Mouse (Mus musculus) ES-E14 (cell line): ENCODE data around the gene Synj1. TPM values are rescaled to one million over a fixed set of nuclear protein-coding genes. Genes with fewer than 3 reads are reported as not detected.
A peak's percentile ranks its signal among the peaks of the same experiment; 100 is the strongest.

ENCODE experiments used
- DNase-seq: peaks from one replicate; pipeline ENCODE4 v3.0.0-alpha.2; 2013; ENCODE audit warnings: low read depth, low spot score
- H3K27ac ChIP-seq: 2 replicates; pipeline ENCODE4 v1.5.1; 2012; ENCODE audit warnings: low read depth, mild to moderate bottlenecking, low read length, moderate library complexity, mixed read lengths; ENCODE audit not compliant: poor library complexity, insufficient read depth, severe bottlenecking
- H3K36me3 ChIP-seq: 2 replicates; pipeline ENCODE4 v1.6.1; 2012; ENCODE audit warnings: mild to moderate bottlenecking, low read length, moderate library complexity, mixed read lengths; ENCODE audit not compliant: control insufficient read depth, poor library complexity, insufficient read depth, severe bottlenecking
- H3K4me1 ChIP-seq, 2 experiments: fragments of 150-350 bp in 1 of 2; sonication (generic) in 1 of 2; 2 replicates each; pipeline ENCODE4 v1.6.1; 2012; ENCODE audit warnings: low read length in 2 of 2, mild to moderate bottlenecking in 1 of 2, mixed read lengths in 1 of 2; ENCODE audit not compliant: control insufficient read depth in 2 of 2, insufficient read depth in 2 of 2, poor library complexity in 1 of 2
- H3K4me3 ChIP-seq, 2 experiments: fragments of 150-350 bp in 1 of 2; sonication (generic) in 1 of 2; 2 replicates each; pipeline ENCODE4 v1.5.1; 2012; ENCODE audit warnings: low read length in 2 of 2, low read depth in 1 of 2, mild to moderate bottlenecking in 1 of 2, mixed read lengths in 1 of 2; ENCODE audit not compliant: insufficient read depth in 1 of 2, poor library complexity in 1 of 2, severe bottlenecking in 1 of 2
- H3K9ac ChIP-seq: 2 replicates; pipeline ENCODE4 v1.6.1; 2012; ENCODE audit warnings: low read depth, mild to moderate bottlenecking, low read length, mixed read lengths; ENCODE audit not compliant: poor library complexity, insufficient read depth, severe bottlenecking
- H3K9me3 ChIP-seq: fragments of 150-350 bp; sonication (generic); 2 replicates; pipeline ENCODE4 v1.6.1; 2012; ENCODE audit warnings: low read depth, mild to moderate bottlenecking, low read length; ENCODE audit not compliant: control insufficient read depth, insufficient read depth
- CHD2 ChIP-seq: IDR thresholded peaks from 2 replicates; pipeline ENCODE4 v1.6.1; 2014; ENCODE audit warnings: mild to moderate bottlenecking, low read depth, low read length, inconsistent platforms
- HCFC1 ChIP-seq: IDR thresholded peaks from 2 replicates; pipeline ENCODE4 v1.6.1; 2012; ENCODE audit warnings: low read length, inconsistent platforms, borderline replicate concordance; ENCODE audit not compliant: insufficient read depth
- MAFK ChIP-seq: IDR thresholded peaks from 2 replicates; pipeline ENCODE4 v1.6.1; 2014; ENCODE audit warnings: mild to moderate bottlenecking, low read depth, low read length, inconsistent platforms; ENCODE audit not compliant: insufficient read depth
- ZC3H11A ChIP-seq: IDR thresholded peaks from 2 replicates; pipeline ENCODE4 v1.6.1; 2012; ENCODE audit warnings: low read depth, mild to moderate bottlenecking, inconsistent platforms, low read length, borderline replicate concordance
- ZNF384 ChIP-seq: IDR thresholded peaks from 2 replicates; pipeline ENCODE4 v1.6.1; 2012; ENCODE audit warnings: low read depth, low read length, inconsistent platforms
- in situ Hi-C, 2 experiments: fragments of 600-800 bp; cut with MboI; formaldehyde crosslinking; loops; one replicate each; pipeline ENCODE4 v1.15.1; 2025; ENCODE audit warnings: low sequenced_read_pairs in 2 of 2, inconsistent platforms in 1 of 2; ENCODE audit not compliant: unreplicated experiment in 2 of 2
- total RNA-seq: library from RNA; depleted of rRNA; stranded (reverse); fragments of 300-350 nt; gene quantifications from 2 replicates; pipeline ENCODE4 v1.2.3, GENCODE M21; 2012

Synj1 gene
- total RNA-seq, 1 experiment, result 8.9 TPM

GRCm38 (mm10) chr16:90924606-90925370 is 86.3 kb downstream of the Synj1 start:
- DNase-seq, result no peak
- Histone ChIP-seq H3K36me3 (peaks cover 8% of the 10 kb centered on the region; the same call in 1 of the 2 replicates), H3K9ac (0 out of 2 replicates have a peak overlapping the region, but pooled peaks have one; percentile 5), H3K27ac (no peak overlapping the region), H3K4me3 (no peak overlapping the region; a peak in 1 of 4 replicates), H3K9me3 (no peaks in the 10 kb centered on the region), H3K4me1 (peaks cover 0 to 8% of the 10 kb centered on the region in 2 experiments; a peak in 1 of 4 replicates)
- in situ Hi-C loops, result no loop called here
- TF ChIP-seq CHD2 (no peak), HCFC1 (no peak), ZC3H11A (no peak), MAFK (no peak), ZNF384 (no peak)

GRCm38 (mm10) chr16:90921471-90922159 is 89.5 kb downstream of the Synj1 start:
- no peaks in the 10 kb centered on the region for H3K9me3 ChIP-seq
- in situ Hi-C loops, result no loop called here
- peaks cover 6% of the 10 kb centered on the region; the same call in 1 of the 2 replicates for H3K36me3 ChIP-seq
- peaks cover 0 to 8% of the 10 kb centered on the region in 2 experiments; a peak in 1 of 4 replicates for H3K4me1 ChIP-seq
- DNase-seq, result no peak
- no peak overlapping the region for H3K4me3 ChIP-seq
- TF ChIP-seq ZNF384 (no peak), HCFC1 (no peak), ZC3H11A (no peak), MAFK (no peak), CHD2 (no peak)
- no peak overlapping the region for H3K27ac ChIP-seq
- H3K9ac ChIP-seq, result no peak overlapping the region

- TF ChIP-seq ZNF384 (no peak), CHD2 (no peak), MAFK (no peak), ZC3H11A (no peak), HCFC1 (no peak)
- H3K9ac ChIP-seq, result no peak overlapping the region
- H3K36me3 ChIP-seq, result no peaks in the 10 kb centered on the region
- no peak overlapping the region for H3K4me3 ChIP-seq
- H3K4me1 ChIP-seq, result no peaks in the 10 kb centered on the region
- H3K9me3 ChIP-seq, result no peaks in the 10 kb centered on the region
- DNase-seq, result no peak
- in situ Hi-C loops, result no loop called here
- H3K27ac ChIP-seq, result no peak overlapping the region
Measured at GRCm38 (mm10) chr16:90917156-90917555, 94.0 kb downstream of the Synj1 start.

GRCm38 (mm10) chr16:90916040-90916481 is 95.0 kb downstream of the Synj1 start:
- no peak for DNase-seq
- Histone ChIP-seq H3K9me3 (no peaks in the 10 kb centered on the region), H3K36me3 (no peaks in the 10 kb centered on the region), H3K4me3 (no peak overlapping the region), H3K4me1 (no peaks in the 10 kb centered on the region; a peak in 1 of 4 replicates), H3K27ac (no peak overlapping the region), H3K9ac (no peak overlapping the region)
- no peak for TF ChIP-seq CHD2
- no peak for TF ChIP-seq HCFC1
- no peak for TF ChIP-seq ZC3H11A
- TF ChIP-seq ZNF384, result no peak
- TF ChIP-seq MAFK, result no peak
- in situ Hi-C loops, result no loop called here
